Mouse (Mus musculus) gastrocnemius, adult 2 months (tissue): ENCODE data around the gene Prkca. TPM values are rescaled to one million over a fixed set of nuclear protein-coding genes. Genes with fewer than 3 reads are reported as not detected.

Experiments
- DNase-seq: peaks from one replicate; pipeline ENCODE4 v3.0.0; 2022
- H3K27ac ChIP-seq: fragments of 200-600 bp; 2 replicates; pipeline ENCODE4 v1.8.1; 2022; ENCODE audit warnings: mild to moderate bottlenecking
- H3K4me3 ChIP-seq: fragments of 200-600 bp; 2 replicates; pipeline ENCODE4 v1.8.1; 2022; ENCODE audit warnings: mild to moderate bottlenecking, moderate library complexity
- CTCF ChIP-seq: fragments of 200-600 bp; IDR thresholded peaks from 2 replicates; pipeline ENCODE4 v1.8.1; 2022; ENCODE audit warnings: antibody characterized with exemption, mild to moderate bottlenecking, moderate library complexity
- intact Hi-C: fragments of 180-260 bp; cut with DNase I; formaldehyde crosslinking; loops from one replicate; pipeline ENCODE4 v1.15.1; 2025
- total RNA-seq, 2 experiments: library from RNA; stranded (reverse); gene quantifications; 2 replicates each; pipeline ENCODE4 v1.2.3; 2021

The Prkca gene
- total RNA-seq, 2 experiments from 2014 or later: 54.9 to 57.8 TPM

- no peak for TF ChIP-seq CTCF
- Histone ChIP-seq H3K4me3 (no peak overlapping the region), H3K27ac (no peak overlapping the region; the same call in 1 of the 2 replicates)
- intact Hi-C loops: no loop called here
- no peak for DNase-seq
Measured at GRCm38 (mm10) chr11:108333583-108334379, 9.9 kb downstream of the Prkca start.

- intact Hi-C loops: no loop called here
Measured at GRCm38 (mm10) chr11:108333006-108333405, 10.7 kb downstream of the Prkca start.

GRCm38 (mm10) chr11:108330818-108331217 lies 12.9 kb downstream of the Prkca start:
- intact Hi-C loops: no loop called here
- Histone ChIP-seq H3K4me3 (no peak overlapping the region), H3K27ac (peak overlapping the region; percentile 58)
- TF ChIP-seq CTCF: no peak
- DNase-seq: peak; percentile 60

More at GRCm38 (mm10) chr11:108333006-108333405, 10.7 kb downstream of the Prkca start:
- Histone ChIP-seq H3K4me3 (no peak overlapping the region), H3K27ac (no peak overlapping the region)
- no peak for TF ChIP-seq CTCF
- no peak for DNase-seq

- H3K4me3 ChIP-seq: no peak overlapping the region
- TF ChIP-seq CTCF: no peak
- peak overlapping the region; percentile 16; the same call in 1 of the 2 replicates for H3K27ac ChIP-seq
- intact Hi-C loops: no loop called here
- DNase-seq: no peak
Measured at GRCm38 (mm10) chr11:108325943-108326342, 17.8 kb downstream of the Prkca start.

GRCm38 (mm10) chr11:108322156-108322555 lies 21.6 kb downstream of the Prkca start:
- DNase-seq: no peak
- TF ChIP-seq CTCF: no peak
- H3K27ac ChIP-seq: no peak overlapping the region
- H3K4me3 ChIP-seq: no peak overlapping the region
- intact Hi-C loops: no loop called here

GRCm38 (mm10) chr11:108320561-108320960 lies 23.2 kb downstream of the Prkca start:
- no peak for DNase-seq
- Histone ChIP-seq H3K27ac (no peak overlapping the region), H3K4me3 (no peak overlapping the region)
- no peak for TF ChIP-seq CTCF
- intact Hi-C loops: no loop called here

- no peak for DNase-seq
- TF ChIP-seq CTCF: no peak
- intact Hi-C loops: no loop called here
- Histone ChIP-seq H3K4me3 (no peak overlapping the region), H3K27ac (no peak overlapping the region)
Measured at GRCm38 (mm10) chr11:108319162-108319561, 24.6 kb downstream of the Prkca start.

- intact Hi-C loops: no loop called here
- no peak for TF ChIP-seq CTCF
- Histone ChIP-seq H3K27ac (no peak overlapping the region), H3K4me3 (no peak overlapping the region)
- no peak for DNase-seq
Measured at GRCm38 (mm10) chr11:108317878-108318277, 25.9 kb downstream of the Prkca start.

GRCm38 (mm10) chr11:108315736-108316135 lies 28.0 kb downstream of the Prkca start:
- intact Hi-C loops: no loop called here
- TF ChIP-seq CTCF: no peak
- H3K27ac ChIP-seq: no peak overlapping the region
- no peak overlapping the region for H3K4me3 ChIP-seq
- no peak for DNase-seq

- H3K27ac ChIP-seq: peak overlapping the region; percentile 60
- DNase-seq: no peak
- H3K4me3 ChIP-seq: no peak overlapping the region; the same call in 1 of the 2 replicates
- intact Hi-C loops: no loop called here
- no peak for TF ChIP-seq CTCF
Measured at GRCm38 (mm10) chr11:108312516-108312915, 31.2 kb downstream of the Prkca start.

GRCm38 (mm10) chr11:108311912-108312311 lies 31.8 kb downstream of the Prkca start:
- TF ChIP-seq CTCF: no peak
- no peak for DNase-seq
- Histone ChIP-seq H3K4me3 (no peak overlapping the region), H3K27ac (peak overlapping the region; percentile 60)
- intact Hi-C loops: no loop called here

GRCm38 (mm10) chr11:108309791-108310190 lies 33.9 kb downstream of the Prkca start:
- intact Hi-C loops: no loop called here
- no peak for DNase-seq
- Histone ChIP-seq H3K4me3 (no peak overlapping the region), H3K27ac (no peak overlapping the region)
- no peak for TF ChIP-seq CTCF

GRCm38 (mm10) chr11:108308253-108308652 lies 35.5 kb downstream of the Prkca start:
- DNase-seq: no peak
- Histone ChIP-seq H3K27ac (no peak overlapping the region), H3K4me3 (no peak overlapping the region)
- intact Hi-C loops: no loop called here
- no peak for TF ChIP-seq CTCF

- Histone ChIP-seq H3K27ac (no peak overlapping the region), H3K4me3 (no peak overlapping the region)
- DNase-seq: no peak
- intact Hi-C loops: no loop called here
- no peak for TF ChIP-seq CTCF
Measured at GRCm38 (mm10) chr11:108307258-108307657, 36.5 kb downstream of the Prkca start.
